Mouse (Mus musculus) spleen, embryonic (tissue): ENCODE measurements around the gene Smad5.

Experiments
- CTCF ChIA-PET: fragments of 350-600 bp; sonication (Branson Sonifier 250); formaldehyde crosslinking; loops from one replicate; lab custom pipeline; 2022; lab: Charles Lee

The Smad5 gene

GRCm38 (mm10) chr13:56701924-56702323 is 886 bp upstream of the Smad5 start:
- CTCF ChIA-PET = interaction anchor here (0.7 kb wide), 1 partner anchor 26 kb away, joined by 3 read pairs; no protein-coding TSS in a partner anchor

GRCm38 (mm10) chr13:56703222-56703870 is 536 bp downstream of the Smad5 start:
- CTCF ChIA-PET = interaction anchor here (0.6 kb wide), 2 partner anchors 63 to 90 kb away, joined by 3 to 4 read pairs; no protein-coding TSS in a partner anchor

GRCm38 (mm10) chr13:56703871-56704321 is 1.1 kb downstream of the Smad5 start:
- CTCF ChIA-PET = interaction anchor here (0.6 kb wide), 2 partner anchors 63 to 91 kb away, joined by 3 to 4 read pairs; no protein-coding TSS in a partner anchor

- CTCF ChIA-PET = no interaction called here
Measured at GRCm38 (mm10) chr13:56704596-56704995, 1.8 kb downstream of the Smad5 start.

- CTCF ChIA-PET = no interaction called here
Measured at GRCm38 (mm10) chr13:56707111-56707510, 4.3 kb downstream of the Smad5 start.

- CTCF ChIA-PET = no interaction called here
Measured at GRCm38 (mm10) chr13:56707606-56708005, 4.8 kb downstream of the Smad5 start.

GRCm38 (mm10) chr13:56710620-56711019 is 7.8 kb downstream of the Smad5 start:
- CTCF ChIA-PET = no interaction called here

- CTCF ChIA-PET = no interaction called here
Measured at GRCm38 (mm10) chr13:56712221-56712620, 9.4 kb downstream of the Smad5 start.

GRCm38 (mm10) chr13:56726551-56726950 is 23.7 kb downstream of the Smad5 start:
- CTCF ChIA-PET = no interaction called here

GRCm38 (mm10) chr13:56729046-56729445 is 26.2 kb downstream of the Smad5 start:
- CTCF ChIA-PET = no interaction called here

- CTCF ChIA-PET = no interaction called here
Measured at GRCm38 (mm10) chr13:56734617-56735016, 31.8 kb downstream of the Smad5 start.

GRCm38 (mm10) chr13:56735212-56735875 is 32.5 kb downstream of the Smad5 start:
- CTCF ChIA-PET = no interaction called here

GRCm38 (mm10) chr13:56739556-56739955 is 36.7 kb downstream of the Smad5 start:
- CTCF ChIA-PET = no interaction called here

GRCm38 (mm10) chr13:56740496-56740895 is 37.7 kb downstream of the Smad5 start:
- CTCF ChIA-PET = no interaction called here

GRCm38 (mm10) chr13:56741691-56742090 is 38.9 kb downstream of the Smad5 start:
- CTCF ChIA-PET = no interaction called here

- CTCF ChIA-PET = interaction anchor here (0.6 kb wide), 1 partner anchor 1980 kb away, joined by 3 read pairs; no protein-coding TSS in a partner anchor
Measured at GRCm38 (mm10) chr13:56742325-56742901, 39.6 kb downstream of the Smad5 start.

GRCm38 (mm10) chr13:56746739-56747532 is 44.1 kb downstream of the Smad5 start:
- CTCF ChIA-PET = no interaction called here

GRCm38 (mm10) chr13:56747554-56747953 is 44.7 kb downstream of the Smad5 start:
- CTCF ChIA-PET = no interaction called here

GRCm38 (mm10) chr13:56749377-56749776 is 46.6 kb downstream of the Smad5 start:
- CTCF ChIA-PET = no interaction called here

- CTCF ChIA-PET = interaction anchor here (1.3 kb wide), 1 partner anchor 8 kb away, joined by 4 read pairs; no protein-coding TSS in a partner anchor
Measured at GRCm38 (mm10) chr13:56751774-56752173, 49.0 kb downstream of the Smad5 start.

GRCm38 (mm10) chr13:56752474-56753191 is 49.8 kb downstream of the Smad5 start:
- CTCF ChIA-PET = interaction anchor here (1.3 kb wide), 1 partner anchor 9 kb away, joined by 4 read pairs; no protein-coding TSS in a partner anchor
